Mouse (Mus musculus) CH12.LX (cell line): Measurements from ENCODE around the gene Nsun2.

Experiments used
- CHD2 ChIP-seq: IDR thresholded peaks from 2 replicates; pipeline ENCODE4 v1.6.1; 2011; ENCODE audit warnings: low read length, improper control_type of control experiment
- CTCF ChIP-seq, 2 experiments: IDR thresholded peaks in 1 of 2; conservative IDR thresholded peaks in 1 of 2; 2 replicates each; pipeline ENCODE4 v1.5.1; 2011 to 2012; ENCODE audit warnings: low read depth in 2 of 2, low read length in 2 of 2, improper control_type of control experiment in 1 of 2, inconsistent platforms in 1 of 2, mild to moderate bottlenecking in 1 of 2, moderate library complexity in 1 of 2
- EP300 ChIP-seq: IDR thresholded peaks from 2 replicates; pipeline ENCODE4 v1.6.1; 2011; ENCODE audit warnings: low read length, improper control_type of control experiment
- MAFK ChIP-seq: IDR thresholded peaks from 2 replicates; pipeline ENCODE4 v1.6.1; 2011; ENCODE audit warnings: low read length, improper control_type of control experiment; ENCODE audit not compliant: insufficient replicate concordance
- POLR2A ChIP-seq: IDR thresholded peaks from 2 replicates; pipeline ENCODE4 v1.6.1; 2011; ENCODE audit warnings: low read depth, mild to moderate bottlenecking, improper control_type of control experiment, low read length
- SMC3 ChIP-seq: IDR thresholded peaks from 2 replicates; pipeline ENCODE4 v1.6.1; 2011; ENCODE audit warnings: low read depth, low read length, improper control_type of control experiment
- USF1 ChIP-seq: IDR thresholded peaks from 2 replicates; pipeline ENCODE4 v1.6.1; 2014; ENCODE audit warnings: low read depth, mild to moderate bottlenecking, inconsistent platforms, low read length, improper control_type of control experiment
- ZC3H11A ChIP-seq: IDR thresholded peaks from 2 replicates; pipeline ENCODE4 v1.6.1; 2012; ENCODE audit warnings: low read depth, mild to moderate bottlenecking, inconsistent platforms, low read length, improper control_type of control experiment

GRCm38 (mm10) chr13:69672121-69672520, 138.6 kb downstream of the Nsun2 start:
- TF ChIP-seq POLR2A: no peak
- TF ChIP-seq EP300: no peak
- TF ChIP-seq CHD2: no peak
- no peak for TF ChIP-seq CTCF (conservative IDR thresholded peaks at IDR 0.05 in 1 of 2, IDR thresholded peaks at IDR 0.05 in 1 of 2; ENCODE audit: low read depth in 2 of 2, low read length in 2 of 2)
- no peak for TF ChIP-seq USF1
- no peak for TF ChIP-seq SMC3
- no peak for TF ChIP-seq ZC3H11A
- no peak for TF ChIP-seq MAFK
